Mouse (Mus musculus) cerebellum, postnatal 4 days (tissue): ENCODE results near the gene Camk2b.
"Not testable (repeated sequence)": the region's sequence is repeated elsewhere in the genome, so short reads cannot be mapped to it uniquely, and the experiment has no call there.

Experiments
- DNase-seq, 2 experiments: peaks; one replicate each; pipeline ENCODE4 v3.0.0; 2022; ENCODE audit warnings: low spot score in 2 of 2, mixed read lengths in 1 of 2

Gene Camk2b

DNA sequence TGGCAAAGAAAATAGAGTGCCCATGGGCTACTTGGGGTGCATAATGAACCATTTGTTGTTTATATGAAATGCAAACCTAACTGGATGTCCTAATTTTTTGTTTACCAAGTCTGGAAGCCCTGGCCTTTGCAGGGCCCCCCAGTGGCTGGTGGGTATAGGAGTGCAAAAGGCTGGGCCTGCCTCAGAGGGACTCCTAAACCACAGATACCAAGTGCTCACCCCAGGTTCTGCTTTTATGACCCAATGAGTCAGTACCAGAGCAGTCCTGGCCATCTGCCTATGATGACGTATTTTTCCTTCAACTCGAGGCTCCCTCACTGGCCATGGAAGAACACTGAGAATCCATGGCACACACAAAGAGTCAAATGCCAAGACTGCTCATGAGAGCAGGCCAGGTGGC, 121.1 kb downstream of the Camk2b start:
- no peak for DNase-seq

- no peak for DNase-seq
Measured at GRCm38 (mm10) chr11:5942966-5943365, 123.2 kb downstream of the Camk2b start.

GRCm38 (mm10) chr11:5934531-5934930, 131.6 kb downstream of the Camk2b start:
- not testable (repeated sequence) for DNase-seq

- DNase-seq: not testable (repeated sequence)
Measured at GRCm38 (mm10) chr11:5931947-5932346, 134.2 kb downstream of the Camk2b start.

DNA sequence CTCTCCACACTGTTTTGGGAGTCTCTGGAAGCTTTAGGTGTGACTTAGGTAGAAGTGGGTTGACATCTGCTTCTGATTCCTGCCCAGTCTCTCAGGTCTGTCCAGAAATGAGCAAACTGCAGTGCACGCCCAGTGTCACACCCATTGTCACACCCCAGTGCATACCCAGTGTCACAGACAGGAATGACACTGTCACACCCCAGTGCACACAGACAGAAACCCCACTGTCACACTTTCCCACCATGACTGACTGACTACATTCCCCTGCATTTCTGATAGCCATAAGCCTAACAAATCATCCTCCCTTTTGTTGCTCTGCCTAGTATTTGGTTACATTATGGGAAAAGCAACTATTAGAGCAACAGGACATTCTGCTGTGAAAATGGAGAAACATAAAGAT, 135.6 kb downstream of the Camk2b start:
- DNase-seq: no peak

DNA sequence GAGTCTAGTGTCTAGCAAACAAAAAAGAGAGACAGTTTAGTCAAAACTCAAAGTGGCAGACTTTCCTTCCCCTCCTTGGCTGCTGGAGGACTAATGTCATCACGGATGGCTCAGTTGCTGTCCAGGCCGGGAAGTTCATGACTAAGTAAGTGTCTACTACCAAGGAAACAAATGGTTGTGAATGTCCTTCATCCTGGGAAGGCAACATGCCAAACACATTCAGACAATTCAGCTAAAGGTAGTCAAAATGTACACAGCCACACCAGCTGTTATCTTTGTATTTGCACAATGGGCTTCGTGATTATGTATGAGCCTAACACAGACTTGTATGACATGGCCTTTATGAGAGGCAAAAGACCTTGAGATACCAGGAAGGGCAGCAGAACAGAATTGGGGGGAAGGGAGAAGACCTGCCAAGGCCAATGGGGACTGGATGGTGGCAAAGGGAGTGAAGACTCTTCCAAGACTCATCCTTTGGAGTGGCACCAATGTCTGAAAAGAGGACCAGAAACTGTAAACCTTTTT, 139.4 kb downstream of the Camk2b start:
- DNase-seq: no peak

- no peak for DNase-seq
Measured at GRCm38 (mm10) chr11:5924699-5925098, 141.5 kb downstream of the Camk2b start.

DNA sequence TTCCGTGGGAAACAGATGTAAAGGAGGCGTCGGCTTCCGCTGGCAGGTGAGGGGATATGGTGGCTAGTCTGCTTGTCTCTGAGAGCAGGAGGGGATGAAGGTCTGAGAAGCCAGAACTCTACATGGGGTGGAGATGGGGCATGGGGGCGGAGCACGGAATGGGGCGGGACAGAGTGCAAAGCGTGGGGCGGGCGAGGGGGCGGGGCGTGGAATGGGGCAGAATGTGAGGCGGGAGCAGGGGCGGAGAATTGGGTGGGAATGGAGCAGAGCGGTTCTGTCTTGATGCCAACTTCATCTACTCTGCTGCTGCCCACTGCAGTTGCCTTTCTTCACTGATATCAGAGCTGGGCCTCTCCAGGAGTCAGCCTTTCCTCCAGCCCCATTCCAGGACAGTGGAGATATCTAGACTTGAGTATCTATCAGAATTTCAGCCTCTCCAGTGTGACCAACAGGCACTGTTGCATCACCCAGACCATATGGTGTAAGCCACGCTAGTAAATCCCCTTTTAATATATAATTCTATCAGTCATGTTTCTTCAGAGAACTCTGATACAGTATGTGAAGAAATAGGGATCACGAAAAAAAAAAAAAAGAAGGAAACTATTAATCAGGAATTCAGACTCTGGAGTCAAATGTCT, 145.7 kb downstream of the Camk2b start:
- DNase-seq: no peak
